Mouse (Mus musculus) G1E (cell line): ENCODE measurements around the gene Tnik. TPM values are rescaled to one million over a fixed set of nuclear protein-coding genes. Genes with fewer than 3 reads are reported as not detected.

Experiments
- ATAC-seq: 2 replicates; pipeline ENCODE4 v1.8.0; 2016; ENCODE audit warnings: mild to moderate bottlenecking; ENCODE audit not compliant: insufficient number of reproducible peaks, poor library complexity, low FRiP score, severe bottlenecking; ENCODE audit errors: extremely low read depth
- DNase-seq: peaks from one replicate; pipeline ENCODE4 v3.0.0; 2012; ENCODE audit warnings: low spot score
- H3K27me3 ChIP-seq: 2 replicates; pipeline ENCODE4 v1.6.1; 2012; ENCODE audit warnings: mild to moderate bottlenecking, low read length, inconsistent platforms; ENCODE audit not compliant: insufficient read depth
- H3K36me3 ChIP-seq: replicated peaks from 2 replicates; pipeline ENCODE3; 2012; ENCODE audit warnings: mild to moderate bottlenecking, inconsistent platforms
- H3K4me1 ChIP-seq: 2 replicates; pipeline ENCODE4 v1.6.1; 2012; ENCODE audit warnings: low read depth, low read length, inconsistent platforms, mixed read lengths; ENCODE audit not compliant: insufficient read depth
- H3K4me3 ChIP-seq: 2 replicates; pipeline ENCODE4 v1.5.1; 2012; ENCODE audit warnings: low read depth, mild to moderate bottlenecking, inconsistent platforms, low read length, moderate library complexity, mixed read lengths
- H3K9me3 ChIP-seq: replicated peaks from 2 replicates; pipeline ENCODE4 v1.6.1; 2012; ENCODE audit warnings: inconsistent platforms
- CTCF ChIP-seq: IDR thresholded peaks from 2 replicates; pipeline ENCODE4 v1.5.1; 2012; ENCODE audit warnings: low read depth, low read length, inconsistent platforms, mixed read lengths
- GATA1 ChIP-seq: IDR thresholded peaks from 2 replicates; pipeline ENCODE4 v1.6.1; 2012; ENCODE audit warnings: borderline replicate concordance, low read length, inconsistent platforms, mixed read lengths
- GATA2 ChIP-seq: IDR thresholded peaks from 2 replicates; pipeline ENCODE4 v1.6.1; 2012; ENCODE audit warnings: low read depth, low read length, inconsistent platforms, borderline replicate concordance
- POLR2AphosphoS5 ChIP-seq: IDR thresholded peaks from 2 replicates; pipeline ENCODE4 v1.6.1; 2012; ENCODE audit warnings: low read depth, low read length, inconsistent platforms; ENCODE audit not compliant: insufficient replicate concordance
- TAL1 ChIP-seq: conservative IDR thresholded peaks from 2 replicates; pipeline ENCODE4 v1.6.1; 2012; ENCODE audit warnings: low read depth, low read length, inconsistent platforms, mixed read lengths
- polyA plus RNA-seq: library from polyadenylated mRNA; stranded (reverse); fragments of >175 nt; gene quantifications from 2 replicates; pipeline ENCODE4 v1.2.3, GENCODE M21; 2012
- total RNA-seq, 2 experiments: library from RNA; stranded (forward) in 1 of 2; stranded (reverse) in 1 of 2; fragments of 200-1000 nt in 1 of 2; fragments of >200 nt in 1 of 2; fragmentation: Nextera tagmentation in 1 of 2; gene quantifications; 2 replicates each; pipeline ENCODE4 v1.2.3; 2014 to 2017

Tnik gene
- total and polyA plus RNA-seq, 3 experiments: 0.69 to 4.6 (median 1.1) TPM

DNA sequence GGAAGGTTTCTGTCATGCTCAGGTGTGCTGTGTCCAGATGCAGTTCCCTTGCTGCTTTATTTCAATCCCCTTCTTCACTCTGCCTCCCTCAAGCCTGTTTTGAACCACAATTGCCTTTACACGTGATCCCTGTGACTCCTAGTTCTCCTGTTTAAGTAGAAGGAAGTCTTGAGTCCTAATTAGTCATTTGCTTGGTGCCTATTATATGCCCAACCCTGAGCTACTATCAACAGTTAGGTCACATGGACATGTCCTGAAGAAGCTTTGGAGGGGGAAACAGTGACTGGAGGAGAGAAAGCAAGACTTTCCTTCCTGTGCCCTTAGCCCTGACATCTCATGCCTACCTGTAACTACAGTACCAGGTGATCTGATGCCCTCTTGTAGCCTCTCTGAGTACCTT lies 210.4 kb downstream of the Tnik start:
- Histone ChIP-seq H3K4me3 (no peak overlapping the region), H3K9me3 (no peaks in the 10 kb centered on the region), H3K4me1 (no peaks in the 10 kb centered on the region), H3K27me3 (no peaks in the 10 kb centered on the region), H3K36me3 (no peaks in the 10 kb centered on the region)
- ATAC-seq (no peak), DNase-seq (no peak)
- TF ChIP-seq POLR2AphosphoS5 (no peak), GATA2 (no peak)

DNA sequence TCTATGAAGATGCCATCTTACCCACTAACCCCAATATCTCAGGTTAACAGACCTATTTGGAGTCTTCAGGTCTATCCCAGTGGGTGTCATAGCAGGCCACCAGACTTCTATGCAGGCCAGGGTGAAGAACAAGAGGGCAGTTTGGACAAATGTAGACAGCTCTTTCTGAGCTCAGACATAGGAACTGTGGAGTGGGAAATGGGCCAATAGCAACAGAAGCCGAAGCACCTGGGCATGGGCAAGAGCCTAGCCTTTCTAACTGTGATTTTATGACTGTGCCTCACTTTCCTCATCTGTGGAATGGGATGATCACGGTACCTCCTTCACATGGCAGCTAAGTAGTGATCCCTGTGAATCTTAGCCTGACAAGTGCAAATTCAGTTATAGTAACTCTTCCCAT lies 214.4 kb downstream of the Tnik start:
- no peak for DNase-seq
- Histone ChIP-seq H3K9me3 (no peaks in the 10 kb centered on the region), H3K4me1 (no peaks in the 10 kb centered on the region), H3K36me3 (no peaks in the 10 kb centered on the region), H3K4me3 (no peak overlapping the region), H3K27me3 (no peaks in the 10 kb centered on the region)
- no peak for TF ChIP-seq CTCF
- TF ChIP-seq GATA2: no peak
- no peak for TF ChIP-seq TAL1
- no peak for TF ChIP-seq POLR2AphosphoS5
- no peak for TF ChIP-seq GATA1
- ATAC-seq: no peak

- ATAC-seq (no peak), DNase-seq (no peak)
- no peak overlapping the region for H3K4me3 ChIP-seq
- H3K9me3 ChIP-seq: no peaks in the 10 kb centered on the region
- H3K4me1 ChIP-seq: no peaks in the 10 kb centered on the region
- H3K27me3 ChIP-seq: peaks cover 3% of the 10 kb centered on the region
- no peak for TF ChIP-seq POLR2AphosphoS5
- TF ChIP-seq GATA2: no peak
- no peak for TF ChIP-seq CTCF
- TF ChIP-seq TAL1: no peak
- no peak for TF ChIP-seq GATA1
- no peaks in the 10 kb centered on the region for H3K36me3 ChIP-seq
These were observed 222.7 kb downstream of the Tnik start for GRCm38 (mm10) chr3:28485716-28486115.

DNA sequence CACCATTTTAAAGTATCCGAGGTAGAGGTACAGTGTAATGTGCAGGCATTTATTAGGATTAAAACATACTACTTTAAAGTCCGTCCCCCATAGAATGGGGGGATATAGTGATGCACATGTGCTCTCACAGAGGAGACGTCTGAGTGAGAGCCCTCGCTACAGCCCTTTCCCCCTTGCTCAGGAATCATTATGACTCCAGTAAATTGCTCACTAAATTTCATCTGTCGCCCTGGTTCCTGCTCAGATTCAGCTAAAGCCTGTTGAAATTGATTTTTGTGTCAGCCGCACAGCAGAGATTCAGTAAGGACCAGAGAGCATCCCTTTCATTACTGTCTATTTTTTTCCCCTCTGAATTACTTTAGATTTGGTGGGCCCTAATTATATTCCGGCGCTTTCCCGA lies 224.4 kb downstream of the Tnik start:
- Histone ChIP-seq H3K27me3 (peaks cover 3% of the 10 kb centered on the region), H3K36me3 (no peaks in the 10 kb centered on the region), H3K4me3 (no peak overlapping the region), H3K4me1 (no peaks in the 10 kb centered on the region), H3K9me3 (no peaks in the 10 kb centered on the region)
- no peak for DNase-seq
- no peak for TF ChIP-seq TAL1
- no peak for TF ChIP-seq CTCF
- no peak for TF ChIP-seq GATA1
- no peak for TF ChIP-seq GATA2
- no peak for TF ChIP-seq POLR2AphosphoS5
- no peak for ATAC-seq

DNA sequence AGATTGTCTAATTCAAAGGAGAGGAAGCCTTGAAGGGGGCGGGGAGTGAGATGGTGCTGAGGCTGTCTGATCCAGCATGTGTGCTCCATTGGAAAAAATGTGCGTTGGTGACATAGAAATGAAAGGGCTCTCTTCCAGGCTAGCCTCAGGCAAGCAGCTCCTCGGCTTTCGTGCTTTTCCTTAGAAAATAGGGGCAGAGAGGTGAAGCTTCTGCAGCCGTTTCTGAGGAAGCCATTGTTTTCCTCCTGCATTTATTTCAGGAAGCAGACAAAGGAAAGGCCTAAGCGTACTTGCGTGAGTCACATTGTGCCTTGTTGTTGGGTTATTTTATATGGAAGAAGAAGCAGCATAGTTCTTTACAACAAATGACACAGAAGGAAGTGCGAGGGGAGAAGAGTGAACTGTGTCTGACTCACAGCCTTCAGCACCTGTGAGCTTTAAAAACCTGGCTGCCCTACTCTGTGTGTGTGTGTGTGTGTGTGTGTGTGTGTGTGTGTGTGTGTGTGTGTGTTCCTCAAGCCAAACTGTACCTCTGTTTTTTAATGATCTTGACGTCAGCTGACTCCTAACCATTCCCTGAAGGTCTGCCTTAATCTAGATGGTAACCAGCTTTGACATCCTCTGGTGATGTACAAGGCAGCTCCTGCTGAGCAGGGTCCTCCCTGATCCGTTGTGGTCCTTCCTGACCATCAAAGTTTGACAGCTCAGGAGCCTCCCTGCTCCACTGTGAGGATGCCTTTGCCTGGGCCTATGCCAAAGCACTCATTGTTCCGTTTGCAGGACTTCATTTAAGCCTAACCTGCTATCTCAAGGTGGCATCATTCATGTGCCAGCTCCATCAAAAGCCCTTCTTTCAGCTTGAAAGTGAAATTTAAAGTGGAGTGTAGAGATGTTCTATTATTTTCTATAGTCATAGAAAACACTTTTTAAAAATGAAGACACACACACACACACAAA lies 228.3 kb downstream of the Tnik start:
- Histone ChIP-seq H3K9me3 (no peaks in the 10 kb centered on the region), H3K4me3 (no peak overlapping the region), H3K27me3 (no peaks in the 10 kb centered on the region), H3K36me3 (no peaks in the 10 kb centered on the region), H3K4me1 (no peaks in the 10 kb centered on the region)
- no peak for DNase-seq
- ATAC-seq: no peak
- TF ChIP-seq GATA2 (no peak), POLR2AphosphoS5 (no peak), GATA1 (no peak), CTCF (no peak), TAL1 (no peak)

- H3K9me3 ChIP-seq: no peaks in the 10 kb centered on the region
- no peak for TF ChIP-seq TAL1
- no peak for TF ChIP-seq GATA1
- no peak for TF ChIP-seq POLR2AphosphoS5
- no peak for TF ChIP-seq GATA2
- TF ChIP-seq CTCF: no peak
- ATAC-seq: no peak
- DNase-seq: no peak
- no peaks in the 10 kb centered on the region for H3K4me1 ChIP-seq
- H3K27me3 ChIP-seq: no peaks in the 10 kb centered on the region
- H3K4me3 ChIP-seq: no peak overlapping the region
- H3K36me3 ChIP-seq: no peaks in the 10 kb centered on the region
These were observed 233.9 kb downstream of the Tnik start for GRCm38 (mm10) chr3:28496806-28497502.
